Mouse (Mus musculus): Measurements from ENCODE around the gene Gm49320.

DNA sequence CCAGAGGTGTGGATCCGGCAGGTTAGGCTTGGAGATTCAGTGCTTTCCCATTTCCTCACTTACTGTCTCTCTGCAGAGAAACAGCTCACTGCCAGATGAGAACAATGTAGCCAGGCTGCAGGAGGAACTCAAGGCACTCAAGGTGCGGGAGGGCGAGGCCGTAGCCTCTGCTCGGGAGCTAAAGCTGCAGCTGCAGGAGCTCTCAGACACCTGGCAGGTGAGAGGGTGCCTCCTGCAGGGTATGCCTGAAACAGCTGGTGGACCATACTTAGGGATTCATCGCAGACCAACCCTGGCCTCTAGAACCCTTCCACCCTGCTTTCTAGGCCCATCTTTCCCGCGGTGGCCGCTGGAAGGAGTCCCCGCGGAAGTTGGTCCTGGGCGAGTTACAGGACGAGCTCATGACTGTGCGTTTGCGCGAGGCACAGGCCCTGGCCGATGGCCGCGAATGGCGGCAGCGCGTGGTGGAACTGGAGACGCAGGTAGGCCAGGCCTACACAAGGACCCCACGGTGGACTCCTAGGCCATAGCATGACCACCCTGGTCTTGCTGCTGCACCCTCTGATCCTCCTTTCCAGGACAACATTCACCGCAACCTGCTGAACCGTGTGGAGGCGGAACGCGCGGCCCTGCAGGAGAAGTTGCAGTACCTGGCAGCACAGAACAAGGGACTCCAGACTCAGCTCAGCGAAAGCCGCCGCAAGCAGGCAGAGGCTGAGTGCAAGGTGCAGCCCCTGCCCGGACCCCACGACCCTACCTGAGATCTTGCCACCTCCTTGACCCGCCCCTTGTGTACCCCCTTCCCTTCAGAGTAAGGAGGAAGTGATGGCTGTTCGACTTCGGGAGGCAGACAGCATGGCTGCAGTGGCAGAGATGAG is 33.2 kb upstream of the Gm49320 start:
- 0 out of 2 replicates have a peak, but pooled peaks have one; percentile 12 for TF ChIP-seq CTCF (IDR thresholded peaks at IDR 0.05; ENCODE audit: control insufficient read depth, insufficient read depth, insufficient replicate concordance, low read depth, low read length)
- TF ChIP-seq POLR2A (IDR thresholded peaks at IDR 0.05; ENCODE audit: control insufficient read depth, low read depth, low read length), result no peak

Data from testis, adult 2 months (tissue).